Mouse (Mus musculus) hindbrain, embryonic 11.5 days (tissue): ENCODE measurements at regions not wholly inside any gene's neighbourhood (a gene's known extent, or its start where the extent isn't known, plus 50 kb on each side); places are given as distances from the start of the nearest gene placed in this dataset.

ENCODE experiments used
- ATAC-seq: fragments of 200-750 bp; cut with Nextera tagmentation; 2 replicates; pipeline ENCODE4 v1.8.0; 2017; ENCODE audit warnings: mild to moderate bottlenecking, moderate TSS enrichment, moderate library complexity; ENCODE audit not compliant: low FRiP score
- DNase-seq: peaks from one replicate; pipeline ENCODE4 v3.0.0-alpha.2; 2015; ENCODE audit warnings: low spot score
- H3K27ac ChIP-seq: fragments of 300-500 bp; sonication (generic); 2 replicates; pipeline ENCODE4 v1.5.1; 2014; ENCODE audit warnings: mild to moderate bottlenecking, low read depth, low read length
- H3K27me3 ChIP-seq: fragments of 300-500 bp; sonication (generic); 2 replicates; pipeline ENCODE4 v1.6.1; 2014; ENCODE audit warnings: mild to moderate bottlenecking, low read length, moderate library complexity, mixed read lengths; ENCODE audit not compliant: control insufficient read depth, insufficient read depth
- H3K36me3 ChIP-seq: fragments of 300-500 bp; sonication (generic); 2 replicates; pipeline ENCODE4 v1.6.1; 2014; ENCODE audit warnings: mild to moderate bottlenecking, low read length, moderate library complexity, mixed read lengths; ENCODE audit not compliant: control insufficient read depth, insufficient read depth
- H3K4me1 ChIP-seq: fragments of 300-500 bp; sonication (generic); replicated peaks from 2 replicates; pipeline ENCODE4 v1.6.1; 2014; ENCODE audit warnings: low read length, mixed read lengths; ENCODE audit not compliant: control insufficient read depth, insufficient read depth
- H3K4me2 ChIP-seq: fragments of 300-500 bp; sonication (generic); replicated peaks from 2 replicates; pipeline ENCODE4 v1.6.1; 2014; ENCODE audit warnings: mild to moderate bottlenecking, low read depth, low read length
- H3K4me3 ChIP-seq: fragments of 300-500 bp; sonication (generic); 2 replicates; pipeline ENCODE4 v1.5.1; 2014; ENCODE audit warnings: low read depth, low read length
- H3K9ac ChIP-seq: fragments of 300-500 bp; sonication (generic); 2 replicates; pipeline ENCODE4 v1.6.1; 2014; ENCODE audit warnings: low read depth, low read length
- H3K9me3 ChIP-seq: fragments of 300-500 bp; sonication (generic); 2 replicates; pipeline ENCODE4 v1.6.1; 2016; ENCODE audit warnings: low read length; ENCODE audit not compliant: control insufficient read depth
- WGBS: fragments of 180-500 bp; shearing (Covaris S2); extraction: QIAGEN DNeasy Blood & Tissue Kit; methylation state at CpG from one replicate; pipeline ENCODE4 v1.1.7; 2014; 5-methylcytosine and 5-hydroxymethylcytosine counted together

DNA sequence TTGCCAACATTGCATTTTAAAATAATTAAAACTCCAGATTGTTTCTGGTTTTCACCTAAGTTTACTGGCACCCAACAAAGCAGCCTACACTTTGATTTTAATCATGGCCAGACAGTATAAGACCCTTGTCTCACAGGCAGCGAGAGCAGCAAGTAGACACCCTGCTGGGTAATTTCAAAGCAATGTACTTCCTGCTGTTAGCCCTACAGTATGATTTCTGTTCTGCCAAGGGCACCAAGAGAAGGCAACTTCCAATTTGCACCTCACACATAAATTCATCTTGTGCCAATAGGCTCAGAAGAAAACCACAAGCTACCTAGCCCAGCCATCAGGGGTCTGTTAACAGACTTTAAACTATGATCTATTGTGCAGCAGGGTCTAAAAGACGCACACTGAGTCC, 186.7 kb upstream of the Hand2 start:
- H3K27ac ChIP-seq = no peak overlapping the region
- no peaks in the 10 kb centered on the region for H3K36me3 ChIP-seq
- ATAC-seq (no peak), DNase-seq (no peak)
- H3K4me1 ChIP-seq = no peaks in the 10 kb centered on the region
- H3K4me2 ChIP-seq = no peak overlapping the region
- 38% methylated on average over 2 of the region's 2 CpGs for WGBS
- H3K9ac ChIP-seq = no peak overlapping the region
- no peaks in the 10 kb centered on the region for H3K9me3 ChIP-seq
- H3K4me3 ChIP-seq = no peak overlapping the region
- no peaks in the 10 kb centered on the region for H3K27me3 ChIP-seq

DNA sequence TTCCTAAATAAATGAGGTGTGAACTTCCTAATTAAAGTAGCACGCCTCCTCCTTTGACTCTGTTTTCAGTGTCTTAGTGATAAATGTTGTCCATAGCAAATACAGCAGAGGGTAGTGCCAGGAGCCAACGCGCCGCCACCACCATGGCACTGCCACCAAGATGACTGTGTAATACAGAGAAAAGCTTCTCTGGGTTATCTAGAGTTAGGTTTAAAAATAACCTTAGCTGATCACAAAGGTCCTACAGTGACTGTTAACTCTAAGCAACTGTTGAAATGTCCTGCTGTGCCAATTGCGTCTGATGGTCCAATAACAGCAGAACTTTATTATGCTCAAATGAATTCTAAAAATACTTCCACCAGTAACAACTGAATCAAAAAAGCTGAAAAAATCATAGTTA, 186.1 kb upstream of the Hand2 start:
- no peak overlapping the region for H3K4me2 ChIP-seq
- no peaks in the 10 kb centered on the region for H3K27me3 ChIP-seq
- no peak overlapping the region for H3K4me3 ChIP-seq
- H3K9me3 ChIP-seq = no peaks in the 10 kb centered on the region
- no peaks in the 10 kb centered on the region for H3K4me1 ChIP-seq
- ATAC-seq = no peak
- no peak overlapping the region for H3K9ac ChIP-seq
- DNase-seq = no peak
- 80% methylated on average over 5 of the region's 5 CpGs for WGBS
- H3K27ac ChIP-seq = no peak overlapping the region
- no peaks in the 10 kb centered on the region for H3K36me3 ChIP-seq

DNA sequence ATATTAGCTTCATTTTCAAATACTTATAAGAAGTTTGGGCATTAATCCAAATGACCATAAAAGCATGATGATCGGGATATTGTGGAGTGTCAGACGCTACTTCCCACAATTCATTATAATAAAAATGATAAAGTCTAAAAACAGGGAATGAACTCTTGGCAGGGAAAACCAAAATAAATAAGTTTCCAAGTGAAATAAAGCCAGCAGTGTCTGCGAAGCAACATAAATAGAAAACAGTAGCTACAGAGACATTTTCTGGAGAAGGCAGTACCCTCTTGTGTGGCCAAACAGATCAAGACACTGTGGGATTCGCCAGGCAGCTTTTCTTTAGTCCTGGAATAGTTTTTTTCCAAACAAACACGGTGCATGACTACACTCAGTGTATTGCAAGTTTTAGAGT, 172.7 kb upstream of the Hand2 start:
- H3K4me3 ChIP-seq = no peak overlapping the region
- H3K27ac ChIP-seq = no peak overlapping the region
- DNase-seq (no peak), ATAC-seq (no peak)
- H3K4me2 ChIP-seq = no peak overlapping the region
- no peaks in the 10 kb centered on the region for H3K9me3 ChIP-seq
- H3K27me3 ChIP-seq = no peaks in the 10 kb centered on the region
- WGBS = 88% methylated on average over 5 of the region's 5 CpGs
- H3K9ac ChIP-seq = no peak overlapping the region
- H3K4me1 ChIP-seq = no peaks in the 10 kb centered on the region
- no peaks in the 10 kb centered on the region for H3K36me3 ChIP-seq

DNA sequence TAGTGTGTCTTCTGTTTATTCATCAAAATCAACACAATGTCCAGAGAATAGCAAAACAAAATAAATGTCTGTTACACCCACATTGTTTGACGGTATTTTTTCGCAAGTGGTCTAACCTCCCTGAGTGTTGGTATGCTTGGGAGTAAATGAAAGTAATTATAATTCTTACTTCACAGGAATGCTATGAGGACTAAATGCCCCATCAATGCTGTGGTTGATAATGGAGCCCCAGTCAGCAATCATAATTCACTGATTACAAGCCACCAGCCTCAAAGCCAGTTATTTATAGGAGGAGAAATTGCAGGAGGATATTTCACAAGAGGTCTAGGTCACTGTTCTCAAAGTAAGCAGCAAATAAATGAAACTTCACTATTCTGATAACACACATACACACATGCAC, 129.6 kb upstream of the Hand2 start:
- no peaks in the 10 kb centered on the region for H3K9me3 ChIP-seq
- WGBS = 90% methylated on average over 2 of the region's 2 CpGs
- no peak overlapping the region for H3K27ac ChIP-seq
- H3K4me3 ChIP-seq = no peak overlapping the region
- no peaks in the 10 kb centered on the region for H3K4me1 ChIP-seq
- no peaks in the 10 kb centered on the region for H3K36me3 ChIP-seq
- DNase-seq (no peak), ATAC-seq (no peak)
- no peaks in the 10 kb centered on the region for H3K27me3 ChIP-seq
- H3K9ac ChIP-seq = no peak overlapping the region
- no peak overlapping the region for H3K4me2 ChIP-seq

DNA sequence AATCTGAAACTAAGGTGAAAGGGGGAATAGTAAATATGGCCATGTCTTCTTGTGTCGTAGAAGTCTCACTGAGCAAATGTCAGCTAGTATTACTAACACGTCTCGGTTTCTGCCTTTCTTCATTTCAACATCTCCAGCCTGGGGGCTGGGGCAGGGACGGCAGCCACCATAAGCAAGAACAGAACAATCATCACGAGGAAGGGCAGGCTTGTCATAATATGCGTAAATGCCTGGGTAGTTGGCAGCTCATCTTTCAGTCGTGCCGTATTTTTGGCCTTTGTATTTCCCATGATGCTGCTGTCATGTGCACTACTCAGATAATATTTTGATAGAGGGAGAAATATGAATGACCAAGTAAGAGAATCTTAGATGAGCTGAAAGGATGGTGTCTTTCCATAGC, 120.5 kb upstream of the Hand2 start:
- Histone ChIP-seq H3K4me3 (no peak overlapping the region), H3K9ac (no peak overlapping the region), H3K27me3 (no peaks in the 10 kb centered on the region), H3K9me3 (no peaks in the 10 kb centered on the region), H3K36me3 (no peaks in the 10 kb centered on the region), H3K4me2 (no peak overlapping the region), H3K4me1 (no peaks in the 10 kb centered on the region), H3K27ac (no peak overlapping the region)
- ATAC-seq (no peak), DNase-seq (no peak)
- 92% methylated on average over 8 of the region's 8 CpGs for WGBS

DNA sequence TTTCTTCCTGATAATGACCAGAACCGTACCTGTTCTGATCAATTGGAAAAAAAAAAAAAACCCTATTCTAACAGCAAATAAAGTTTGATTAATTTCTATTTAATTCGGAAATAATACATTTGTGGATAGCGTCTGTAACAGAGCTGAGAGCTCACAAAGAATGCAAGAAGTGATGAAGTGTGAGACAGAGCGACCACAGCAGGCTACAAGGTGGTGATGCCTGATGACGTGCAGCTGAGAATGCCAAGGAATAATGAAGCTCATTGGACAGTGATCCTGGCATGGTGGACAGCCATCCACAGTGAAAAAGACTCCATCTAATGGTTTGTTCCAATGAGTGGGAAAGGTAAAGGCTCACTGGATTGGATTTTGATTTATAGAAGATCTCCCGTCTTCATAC, 111.2 kb upstream of the Hand2 start:
- ATAC-seq = no peak
- Histone ChIP-seq H3K27me3 (no peaks in the 10 kb centered on the region), H3K27ac (no peak overlapping the region), H3K4me3 (no peak overlapping the region), H3K4me2 (no peak overlapping the region), H3K9ac (no peak overlapping the region), H3K4me1 (no peaks in the 10 kb centered on the region), H3K36me3 (no peaks in the 10 kb centered on the region), H3K9me3 (no peaks in the 10 kb centered on the region)
- no peak for DNase-seq
- 86% methylated on average over 6 of the region's 6 CpGs for WGBS

DNA sequence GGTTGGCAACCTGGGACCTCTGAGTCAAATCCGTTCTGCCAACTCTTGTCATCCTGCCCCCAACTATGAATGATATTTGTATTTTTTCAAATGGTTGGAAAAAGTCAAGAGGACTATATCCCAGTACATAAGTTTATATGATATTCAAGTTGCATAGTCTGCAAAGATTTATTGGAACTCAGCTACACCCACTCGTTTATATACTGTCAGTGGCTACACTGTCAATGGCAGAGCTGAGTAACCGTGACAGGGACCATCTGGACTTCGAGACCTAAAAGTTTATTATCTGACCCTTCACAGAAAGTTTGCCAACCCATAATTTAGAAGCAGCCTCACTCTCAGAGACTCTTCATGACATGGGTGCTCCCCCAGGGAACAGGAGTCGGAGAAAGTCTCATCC, 107.7 kb upstream of the Hand2 start:
- ATAC-seq = no peak
- no peak overlapping the region for H3K4me2 ChIP-seq

DNA sequence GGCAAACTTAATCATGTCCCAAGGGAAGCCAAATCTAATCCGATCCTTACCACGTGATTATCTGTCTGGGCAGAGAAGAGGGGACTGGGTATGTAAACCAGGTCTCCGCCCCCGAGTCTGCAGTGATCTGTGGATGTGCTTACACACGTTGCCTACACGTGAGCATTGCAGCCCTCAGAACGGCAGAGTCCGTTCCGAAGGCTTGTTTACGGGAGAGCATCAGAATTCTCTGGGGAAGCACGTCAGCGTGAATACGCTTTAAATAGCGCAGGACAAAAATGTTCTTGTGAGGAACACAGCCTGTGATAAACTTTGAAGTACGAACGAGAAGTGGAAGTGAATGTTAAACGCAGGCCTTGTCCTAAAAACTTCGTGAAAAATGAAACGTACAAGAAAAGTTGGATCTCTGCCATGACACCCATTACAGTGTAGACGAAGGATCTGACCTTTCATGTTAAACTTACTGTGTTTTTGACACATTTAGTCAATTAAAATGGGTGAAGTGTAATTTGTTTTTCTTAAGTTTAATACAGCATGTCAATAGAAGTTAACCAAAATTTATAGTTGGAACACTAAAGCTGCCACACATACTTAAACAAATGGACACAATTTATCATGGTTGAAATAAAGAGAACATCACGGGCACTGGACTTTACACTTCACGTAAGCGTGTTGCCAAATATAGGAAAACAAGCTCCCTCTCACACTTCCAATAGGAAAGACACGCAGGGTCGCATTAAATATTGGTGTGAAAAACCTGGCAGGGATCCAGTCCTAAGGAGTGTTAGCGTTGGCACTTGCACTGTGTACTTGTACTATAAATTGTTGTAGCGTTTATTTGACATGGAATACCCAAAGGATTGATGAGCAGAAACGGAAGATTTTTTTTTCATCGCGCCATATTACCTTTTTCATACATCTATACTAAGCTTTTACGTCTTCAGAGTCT, 106.5 kb upstream of the Hand2 start:
- H3K4me3 ChIP-seq = no peak overlapping the region
- ATAC-seq = no peak
- no peaks in the 10 kb centered on the region for H3K9me3 ChIP-seq
- H3K27me3 ChIP-seq = no peaks in the 10 kb centered on the region
- WGBS = 85% methylated on average over 31 of the region's 31 CpGs
- H3K9ac ChIP-seq = no peak overlapping the region
- H3K4me2 ChIP-seq = no peak overlapping the region
- DNase-seq = no peak
- no peaks in the 10 kb centered on the region for H3K4me1 ChIP-seq
- H3K27ac ChIP-seq = no peak overlapping the region
- no peaks in the 10 kb centered on the region for H3K36me3 ChIP-seq

More for the DNA sequence above, 107.7 kb upstream of the Hand2 start:
- Histone ChIP-seq H3K27ac (no peak overlapping the region), H3K36me3 (no peaks in the 10 kb centered on the region), H3K9me3 (no peaks in the 10 kb centered on the region), H3K9ac (no peak overlapping the region), H3K27me3 (no peaks in the 10 kb centered on the region), H3K4me1 (no peaks in the 10 kb centered on the region), H3K4me3 (no peak overlapping the region)
- no peak for DNase-seq
- WGBS = 86% methylated on average over 5 of the region's 5 CpGs

DNA sequence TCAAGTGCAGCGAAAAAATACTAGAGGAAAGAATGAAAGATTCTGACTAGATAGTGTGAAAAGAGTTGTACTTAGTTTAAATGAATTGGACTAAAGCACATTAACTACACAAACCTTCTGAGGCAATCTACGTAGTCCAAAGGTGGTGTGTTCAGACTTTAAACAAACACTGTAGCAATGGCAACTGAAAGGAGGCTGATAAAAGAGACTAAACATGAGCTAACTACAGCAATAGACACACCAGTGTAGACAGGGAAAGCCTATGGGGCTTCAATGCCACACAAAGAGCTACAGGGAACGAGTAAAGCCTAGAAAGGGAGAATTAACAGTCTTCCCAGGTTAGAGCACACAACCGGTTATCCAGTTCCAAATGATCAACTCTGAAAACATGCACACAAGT, 90.2 kb upstream of the Hand2 start:
- H3K27ac ChIP-seq = no peak overlapping the region
- DNase-seq = no peak
- ATAC-seq = no peak
- no peak overlapping the region for H3K4me2 ChIP-seq
- H3K4me1 ChIP-seq = no peaks in the 10 kb centered on the region
- H3K4me3 ChIP-seq = no peak overlapping the region
- no peak overlapping the region for H3K9ac ChIP-seq
- no peaks in the 10 kb centered on the region for H3K36me3 ChIP-seq
- H3K27me3 ChIP-seq = no peaks in the 10 kb centered on the region
- H3K9me3 ChIP-seq = no peaks in the 10 kb centered on the region
- 82% methylated on average over 4 of the region's 4 CpGs for WGBS
